Comparison of ENCODE assay signal across 13 mouse cellular contexts in genomic region chrX:160601053-160601452, GRCm38 (mm10).
DNase-seq lines count a peak whose midpoint lies in the region; ATAC-seq and TF ChIP-seq lines count a peak whose summit lies in the region.
"Had no signal": no experiment of that assay in that cellular context is flagged by ENCODE, and none has a peak within 500 bp of the region (broad histone marks: within the 10 kb centered on the region; RNA-seq: fewer than 3 reads in every experiment).

No protein-coding gene starts in this region.

- no peak for ATAC-seq in hindbrain, postnatal 0 days
- no peak; the same call in 1 of the 2 replicates for ATAC-seq in kidney, postnatal 0 days (replicated peaks; ENCODE audit: low FRiP score, low read depth)
- ATAC-seq in megakaryocyte-erythroid progenitor cell, adult 5-6 weeks (replicated peaks; ENCODE audit: low FRiP score, low TSS enrichment, poor library complexity, severe bottlenecking): no peak
- ATAC-seq: activated CD4-positive, CD25-positive, alpha-beta regulatory T cell, adult 4 months; intestine, embryonic 16.5 days had no signal

- no peak overlapping the region for H3K9ac ChIP-seq in hindbrain, postnatal 0 days (replicated peaks; ENCODE audit: low read length)
- no peak overlapping the region for H3K9ac ChIP-seq in kidney, postnatal 0 days (ENCODE audit: low read depth, low read length)
- H3K9ac ChIP-seq: embryonic facial prominence, embryonic 15.5 days had no signal

- H3K4me3 ChIP-seq in hindbrain, postnatal 0 days (ENCODE audit: low read length): no peak overlapping the region
- no peak overlapping the region for H3K4me3 ChIP-seq in hindbrain, embryonic 10.5 days
- H3K4me3 ChIP-seq in kidney, postnatal 0 days (replicated peaks; ENCODE audit: low read depth, low read length): no peak overlapping the region
- H3K4me3 ChIP-seq: embryonic facial prominence, embryonic 15.5 days had no signal

- WGBS in hindbrain, postnatal 0 days: 36% methylated on average over 3 of the region's 3 CpGs
- WGBS in hindbrain, embryonic 10.5 days: 72% methylated on average over 3 of the region's 3 CpGs
- 42% methylated on average over 3 of the region's 3 CpGs for WGBS in kidney, postnatal 0 days

- H3K4me2 ChIP-seq in hindbrain, postnatal 0 days (ENCODE audit: low read depth, low read length): no peak overlapping the region
- H3K4me2 ChIP-seq in kidney, postnatal 0 days (ENCODE audit: low read length): no peak overlapping the region
- H3K4me2 ChIP-seq: embryonic facial prominence, embryonic 15.5 days had no signal

- intact Hi-C loops in gastrocnemius, postnatal 36 days (cut with DNase I): no loop called here

- DNase-seq in hindbrain, postnatal 0 days (ENCODE audit: low spot score): peak; percentile 17
- no peak for DNase-seq in hindbrain, embryonic 10.5 days (ENCODE audit: low spot score)
- peak; percentile 22 for DNase-seq in 416B (ENCODE audit: low read depth)
- DNase-seq in adrenal gland, postnatal 14 days: peak; percentile 46
- peak; percentile 55 for DNase-seq in kidney, postnatal 0 days (ENCODE audit: low spot score)
- DNase-seq in frontal cortex, adult 2 months (ENCODE audit: extremely low spot score in 1 of 2, low spot score in 1 of 2): no peak
- DNase-seq in gastrocnemius, postnatal 36 days: no peak
- DNase-seq: right cerebral cortex, postnatal 14 days had no signal

- no peaks in the 10 kb centered on the region for H3K27me3 ChIP-seq in hindbrain, postnatal 0 days (ENCODE audit: insufficient read depth, low read length)
- H3K27me3 ChIP-seq in hindbrain, embryonic 10.5 days (ENCODE audit: insufficient read depth, poor library complexity, severe bottlenecking): peaks cover 95% of the 10 kb centered on the region
- no peaks in the 10 kb centered on the region for H3K27me3 ChIP-seq in kidney, postnatal 0 days (ENCODE audit: insufficient read depth, low read length)

- no peaks in the 10 kb centered on the region for H3K9me3 ChIP-seq in hindbrain, postnatal 0 days (ENCODE audit: low read length)
- no peaks in the 10 kb centered on the region for H3K9me3 ChIP-seq in hindbrain, embryonic 10.5 days
- H3K9me3 ChIP-seq in kidney, postnatal 0 days (replicated peaks; ENCODE audit: low read length): no peaks in the 10 kb centered on the region
- H3K9me3 ChIP-seq: embryonic facial prominence, embryonic 15.5 days had no signal

- H3K27ac ChIP-seq in hindbrain, postnatal 0 days: no peak overlapping the region
- H3K27ac ChIP-seq in hindbrain, embryonic 10.5 days: no peak overlapping the region
- 0 out of 2 replicates have a peak overlapping the region, but pooled peaks have one; percentile 25 for H3K27ac ChIP-seq in kidney, postnatal 0 days
- H3K27ac ChIP-seq: embryonic facial prominence, embryonic 15.5 days; macrophage had no signal

- no peaks in the 10 kb centered on the region for H3K4me1 ChIP-seq in hindbrain, postnatal 0 days (ENCODE audit: insufficient read depth, low read length)
- H3K4me1 ChIP-seq in hindbrain, embryonic 10.5 days (replicated peaks): peaks cover 19% of the 10 kb centered on the region
- no peaks in the 10 kb centered on the region for H3K4me1 ChIP-seq in kidney, postnatal 0 days (replicated peaks; ENCODE audit: insufficient read depth, low read length)

- TF ChIP-seq CTCF in hindbrain, postnatal 0 days (IDR thresholded peaks at IDR 0.05; ENCODE audit: low read depth): no peak
- no peak for TF ChIP-seq CTCF in kidney, postnatal 0 days (IDR thresholded peaks at IDR 0.05; ENCODE audit: low read depth)

- H3K36me3 ChIP-seq in hindbrain, postnatal 0 days (ENCODE audit: insufficient read depth, low read length): no peaks in the 10 kb centered on the region
- no peaks in the 10 kb centered on the region for H3K36me3 ChIP-seq in hindbrain, embryonic 10.5 days
- H3K36me3 ChIP-seq in kidney, postnatal 0 days (ENCODE audit: insufficient read depth, low read length): no peaks in the 10 kb centered on the region
- H3K36me3 ChIP-seq: embryonic facial prominence, embryonic 15.5 days had no signal

Comparison
In these comparisons a context has a peak if more than half of its experiments do, and no peak if none do; other contexts are left out.
1. DNase-seq: peak in hindbrain, postnatal 0 days (single experiment), 416B (single experiment), adrenal gland, postnatal 14 days (single experiment) and kidney, postnatal 0 days (single experiment); none in hindbrain, embryonic 10.5 days (single experiment), frontal cortex, adult 2 months (0 of 2) and gastrocnemius, postnatal 36 days (0 of 2).